Mouse (Mus musculus) lung, postnatal 0 days (tissue): ENCODE measurements around the gene Mapk10.

Source experiments
- CTCF ChIP-seq: IDR thresholded peaks from 2 replicates; pipeline ENCODE4 v1.5.1; 2016; ENCODE audit warnings: antibody characterized with exemption, mild to moderate bottlenecking
- EP300 ChIP-seq: IDR thresholded peaks from 2 replicates; pipeline ENCODE4 v1.6.1; 2016; ENCODE audit warnings: antibody characterized with exemption, mild to moderate bottlenecking, control low read depth

DNA sequence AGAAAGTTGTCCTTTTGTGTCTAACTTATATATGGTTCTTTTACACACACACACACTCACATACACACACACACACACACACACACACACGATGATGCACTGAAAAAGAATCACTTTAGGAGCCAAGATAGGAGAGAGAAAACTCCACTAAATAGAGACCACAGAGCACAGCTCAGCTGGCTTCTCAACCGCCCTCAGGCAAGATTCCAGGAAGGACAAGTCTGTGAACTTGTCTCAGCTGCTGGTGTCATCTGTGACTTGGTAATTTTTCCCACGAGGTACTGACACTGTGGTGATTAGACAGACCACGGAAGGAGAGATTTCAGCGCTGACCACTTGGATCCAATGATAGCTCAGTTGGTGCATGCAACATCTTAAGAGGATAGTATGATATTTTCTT is 310.0 kb downstream of the Mapk10 start:
- TF ChIP-seq EP300 (no peak), CTCF (no peak)
